Mouse (Mus musculus) heart, embryonic 12.5 days (tissue): Measurements from ENCODE around the gene Ptchd4. TPM values are rescaled to one million over a fixed set of nuclear protein-coding genes. Genes with fewer than 3 reads are reported as not detected.

Experiments used
- ATAC-seq: fragments of 200-750 bp; cut with Nextera tagmentation; 2 replicates; pipeline ENCODE4 v1.8.0; 2017; ENCODE audit warnings: moderate TSS enrichment, moderate library complexity; ENCODE audit not compliant: insufficient number of reproducible peaks, low FRiP score
- H3K27ac ChIP-seq: fragments of 300-500 bp; sonication (generic); 2 replicates; pipeline ENCODE4 v1.5.1; 2016; ENCODE audit warnings: mild to moderate bottlenecking, moderate library complexity; ENCODE audit not compliant: poor library complexity, severe bottlenecking
- H3K27me3 ChIP-seq: fragments of 300-500 bp; sonication (generic); replicated peaks from 2 replicates; pipeline ENCODE4 v1.6.1; 2016; ENCODE audit warnings: mild to moderate bottlenecking, moderate library complexity
- H3K36me3 ChIP-seq: fragments of 300-500 bp; sonication (generic); 2 replicates; pipeline ENCODE4 v1.6.1; 2016; ENCODE audit warnings: mild to moderate bottlenecking, moderate library complexity
- H3K4me1 ChIP-seq: fragments of 300-500 bp; sonication (generic); replicated peaks from 2 replicates; pipeline ENCODE4 v1.6.1; 2016; ENCODE audit warnings: mild to moderate bottlenecking
- H3K4me2 ChIP-seq: fragments of 300-500 bp; sonication (generic); 2 replicates; pipeline ENCODE4 v1.6.1; 2016; ENCODE audit warnings: mild to moderate bottlenecking, moderate library complexity
- H3K4me3 ChIP-seq: fragments of 300-500 bp; sonication (generic); 2 replicates; pipeline ENCODE4 v1.5.1; 2016; ENCODE audit warnings: mild to moderate bottlenecking
- H3K9ac ChIP-seq: fragments of 300-500 bp; sonication (generic); 2 replicates; pipeline ENCODE4 v1.6.1; 2016; ENCODE audit warnings: mild to moderate bottlenecking, moderate library complexity
- H3K9me3 ChIP-seq: fragments of 300-500 bp; sonication (generic); replicated peaks from 2 replicates; pipeline ENCODE4 v1.6.1; 2016; ENCODE audit warnings: mild to moderate bottlenecking, moderate library complexity
- WGBS: fragments of 180-500 bp; shearing (Covaris S2); methylation state at CpG from one replicate; pipeline ENCODE4 v1.1.7; 2016; 5-methylcytosine and 5-hydroxymethylcytosine counted together
- polyA plus RNA-seq: library from polyadenylated mRNA; unstranded; fragments of >200 nt; fragmentation: Nextera tagmentation; extraction: Ambion mirVana; gene quantifications from 2 replicates; pipeline ENCODE4 v1.2.1, GENCODE M21; 2016

Ptchd4 gene
- polyA plus RNA-seq, 1 experiment from 2014 or later: 0.17 TPM

- Histone ChIP-seq H3K36me3 (no peaks in the 10 kb centered on the region), H3K4me3 (no peak overlapping the region), H3K4me2 (no peak overlapping the region), H3K27me3 (no peaks in the 10 kb centered on the region), H3K9me3 (no peaks in the 10 kb centered on the region), H3K9ac (no peak overlapping the region), H3K4me1 (no peaks in the 10 kb centered on the region), H3K27ac (no peak overlapping the region)
- ATAC-seq: no peak
- 69% methylated on average over 1 of the region's 1 CpGs for WGBS
These were observed 112.2 kb downstream of the Ptchd4 start for GRCm38 (mm10) chr17:42427961-42428360.

- Histone ChIP-seq H3K9me3 (no peaks in the 10 kb centered on the region), H3K4me3 (no peak overlapping the region), H3K36me3 (no peaks in the 10 kb centered on the region), H3K27ac (no peak overlapping the region), H3K27me3 (no peaks in the 10 kb centered on the region), H3K4me1 (no peaks in the 10 kb centered on the region), H3K4me2 (no peak overlapping the region), H3K9ac (no peak overlapping the region)
- ATAC-seq: no peak
- 71% methylated on average over 2 of the region's 2 CpGs for WGBS
These were observed 114.6 kb downstream of the Ptchd4 start for GRCm38 (mm10) chr17:42430380-42430779.

GRCm38 (mm10) chr17:42452235-42452634 is 136.5 kb downstream of the Ptchd4 start:
- Histone ChIP-seq H3K27ac (no peak overlapping the region), H3K4me2 (no peak overlapping the region), H3K9ac (no peak overlapping the region), H3K9me3 (no peaks in the 10 kb centered on the region), H3K36me3 (no peaks in the 10 kb centered on the region), H3K4me1 (no peaks in the 10 kb centered on the region), H3K4me3 (no peak overlapping the region), H3K27me3 (no peaks in the 10 kb centered on the region)
- ATAC-seq: no peak
- 80% methylated on average over 2 of the region's 2 CpGs for WGBS

GRCm38 (mm10) chr17:42456441-42456840 is 140.7 kb downstream of the Ptchd4 start:
- no peaks in the 10 kb centered on the region for H3K4me1 ChIP-seq
- ATAC-seq: no peak
- no peak overlapping the region for H3K4me3 ChIP-seq
- H3K4me2 ChIP-seq: no peak overlapping the region
- no peaks in the 10 kb centered on the region for H3K36me3 ChIP-seq
- no peak overlapping the region for H3K9ac ChIP-seq
- no peaks in the 10 kb centered on the region for H3K27me3 ChIP-seq
- no peak overlapping the region for H3K27ac ChIP-seq
- 0 out of 2 replicates have a peak, but pooled peaks cover under 1% of the 10 kb centered on the region for H3K9me3 ChIP-seq
- WGBS: 65% methylated on average over 2 of the region's 2 CpGs

GRCm38 (mm10) chr17:42462726-42463125 is 147.0 kb downstream of the Ptchd4 start:
- Histone ChIP-seq H3K27me3 (no peaks in the 10 kb centered on the region), H3K4me2 (no peak overlapping the region), H3K4me3 (no peak overlapping the region), H3K9me3 (0 out of 2 replicates have a peak, but pooled peaks cover 2% of the 10 kb centered on the region), H3K27ac (no peak overlapping the region), H3K9ac (no peak overlapping the region), H3K36me3 (no peaks in the 10 kb centered on the region), H3K4me1 (no peaks in the 10 kb centered on the region)
- ATAC-seq: no peak

GRCm38 (mm10) chr17:42480173-42480991 is 164.6 kb downstream of the Ptchd4 start:
- Histone ChIP-seq H3K9ac (no peak overlapping the region), H3K27ac (no peak overlapping the region), H3K4me1 (no peaks in the 10 kb centered on the region), H3K27me3 (no peaks in the 10 kb centered on the region), H3K4me3 (no peak overlapping the region), H3K4me2 (no peak overlapping the region), H3K36me3 (no peaks in the 10 kb centered on the region), H3K9me3 (no peaks in the 10 kb centered on the region)
- no peak for ATAC-seq
- WGBS: 75% methylated on average over 5 of the region's 5 CpGs

- no peak overlapping the region for H3K4me2 ChIP-seq
- no peaks in the 10 kb centered on the region for H3K36me3 ChIP-seq
- no peak overlapping the region for H3K4me3 ChIP-seq
- H3K27ac ChIP-seq: no peak overlapping the region
- WGBS: 60% methylated on average over 9 of the region's 9 CpGs
- H3K27me3 ChIP-seq: no peaks in the 10 kb centered on the region
- no peaks in the 10 kb centered on the region for H3K4me1 ChIP-seq
- H3K9ac ChIP-seq: no peak overlapping the region
- ATAC-seq: no peak
- H3K9me3 ChIP-seq: no peaks in the 10 kb centered on the region
These were observed 193.9 kb downstream of the Ptchd4 start for GRCm38 (mm10) chr17:42509356-42510262.

GRCm38 (mm10) chr17:42530147-42530546 is 214.4 kb downstream of the Ptchd4 start:
- Histone ChIP-seq H3K4me3 (no peak overlapping the region), H3K4me2 (no peak overlapping the region), H3K9ac (no peak overlapping the region), H3K4me1 (no peaks in the 10 kb centered on the region), H3K27ac (no peak overlapping the region), H3K27me3 (no peaks in the 10 kb centered on the region), H3K9me3 (no peaks in the 10 kb centered on the region), H3K36me3 (no peaks in the 10 kb centered on the region)
- WGBS: 55% methylated on average over 5 of the region's 5 CpGs
- ATAC-seq: no peak

- H3K4me1 ChIP-seq: no peaks in the 10 kb centered on the region
- H3K9ac ChIP-seq: no peak overlapping the region
- H3K4me2 ChIP-seq: no peak overlapping the region
- no peaks in the 10 kb centered on the region for H3K9me3 ChIP-seq
- no peak for ATAC-seq
- 79% methylated on average over 2 of the region's 2 CpGs for WGBS
- no peaks in the 10 kb centered on the region for H3K36me3 ChIP-seq
- H3K27ac ChIP-seq: no peak overlapping the region
- H3K4me3 ChIP-seq: no peak overlapping the region
- no peaks in the 10 kb centered on the region for H3K27me3 ChIP-seq
These were observed 233.8 kb downstream of the Ptchd4 start for GRCm38 (mm10) chr17:42549578-42549977.
